Mouse (Mus musculus): ENCODE measurements around the gene Mzt1.
"Not testable (repeated sequence)": the region's sequence is repeated elsewhere in the genome, so short reads cannot be mapped to it uniquely, and the experiment has no call there.

The Mzt1 gene

DNA sequence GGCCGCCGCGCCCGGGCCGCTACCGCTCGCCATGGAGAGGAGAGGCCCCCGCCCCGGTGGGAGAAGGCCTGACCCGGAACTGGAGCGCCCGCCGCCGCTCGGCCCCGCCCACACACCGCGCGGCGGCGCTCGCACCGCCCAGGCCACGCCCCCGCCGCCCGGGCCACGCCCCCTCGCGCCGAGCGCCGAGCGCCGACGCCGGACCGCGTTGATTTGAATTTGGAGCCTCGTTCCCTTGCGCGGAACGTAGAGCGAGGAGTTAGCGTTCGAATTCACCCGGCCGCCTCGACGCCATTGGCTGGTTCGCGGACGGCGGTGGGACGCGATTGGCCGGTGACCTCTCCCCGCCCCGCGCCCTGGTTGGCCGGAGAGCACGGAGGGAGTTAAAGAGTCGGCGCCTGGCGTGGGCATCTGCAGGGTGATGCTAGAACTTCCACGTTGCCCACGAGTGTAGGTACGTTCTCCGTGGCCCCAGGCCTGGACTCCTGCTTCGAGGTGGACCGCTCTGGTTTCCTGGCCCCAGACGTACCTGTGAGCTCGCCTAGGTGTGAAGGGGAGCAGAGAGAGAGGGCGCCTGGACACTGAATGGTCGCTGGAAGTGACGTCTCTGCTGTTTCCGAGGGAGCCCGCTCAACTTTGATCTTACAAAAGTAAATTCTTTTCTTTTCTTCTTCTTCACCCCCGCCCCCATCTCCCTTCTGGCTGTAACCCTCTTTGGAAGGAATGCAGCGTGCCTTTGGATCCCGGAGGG is at the start of gene Mzt1, which contains the start of gene Bora:
Gene Mzt1, minus strand, starts transcription at position 104 of the 751 bp plus-strand sequence.
Gene Bora, plus strand, starts transcription at position 192 of the 751 bp plus-strand sequence.
- ChIA-PET CTCF (no interaction called here), POLR2A (interaction anchor here in 3 of 4 experiments (0.6 to 1.8 kb wide), 12 partner anchors 9 to 252 kb away, joined by 3 to 17 read pairs (median 4); partner anchors contain the start of genes Dis3 (in 3 of the 3), Pibf1 (in 2 of the 3) and Klf5 (in 1 of the 3))

DNA sequence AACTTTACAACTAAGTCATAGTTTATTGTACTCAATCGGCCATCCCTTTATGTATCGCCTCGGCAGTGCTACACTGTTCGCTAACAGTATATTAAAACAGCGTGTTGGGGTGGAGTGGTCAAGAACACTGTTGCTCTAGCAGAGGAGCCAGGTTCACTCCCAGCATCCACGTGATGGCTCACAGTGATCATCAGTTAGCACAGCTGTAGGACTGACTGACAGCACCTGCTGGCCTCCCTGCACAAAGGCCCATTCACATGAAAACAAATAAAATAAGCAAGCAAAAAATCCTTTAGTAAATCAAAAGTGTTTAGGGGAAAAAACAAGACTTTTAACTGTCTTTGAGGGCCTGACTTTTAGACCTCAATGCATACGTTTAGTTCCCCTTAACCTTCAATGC is 43.0 kb upstream of the Mzt1 start:
- CTCF ChIA-PET, result no interaction called here
- POLR2A ChIA-PET, result interaction anchor here in 2 of 4 experiments (0.8 to 3.5 kb wide), 7 partner anchors 8 to 48 kb away, joined by 3 to 14 read pairs (median 5); partner anchors contain the start of genes Dis3 (in 2 of the 2) and Pibf1 (in 2 of the 2)

DNA sequence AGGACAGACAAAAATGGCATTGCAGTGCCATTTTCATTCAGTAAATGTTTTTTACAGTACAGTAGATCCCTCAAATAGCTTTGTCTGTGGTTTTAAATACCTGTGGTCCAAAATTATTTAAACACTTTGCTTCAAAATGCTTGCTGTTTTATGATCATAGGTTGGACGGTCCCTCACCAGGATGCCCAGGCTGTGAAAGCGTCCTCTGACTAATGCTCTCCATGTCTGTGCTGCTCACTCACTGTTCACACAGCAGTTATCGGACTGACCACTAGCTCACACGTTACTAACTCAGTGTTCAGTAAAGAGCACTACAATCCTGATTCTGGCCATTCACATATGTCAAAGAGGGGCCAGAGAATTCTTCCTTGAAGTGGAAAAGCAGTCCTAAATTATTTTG is 25.2 kb upstream of the Mzt1 start:
- ChIA-PET POLR2A (interaction anchor here in 1 of 4 experiments (1.0 to 3.1 kb wide), 6 partner anchors 9 to 21 kb away, joined by 4 to 13 read pairs (median 4); no protein-coding TSS in a partner anchor), CTCF (interaction anchor here in 2 of 4 experiments (0.7 to 1.0 kb wide), 2 partner anchors 19 to 28 kb away, joined by 3 read pairs; partner anchors contain the start of genes Dis3 (in 1 of the 2) and Pibf1 (in 1 of the 2))

DNA sequence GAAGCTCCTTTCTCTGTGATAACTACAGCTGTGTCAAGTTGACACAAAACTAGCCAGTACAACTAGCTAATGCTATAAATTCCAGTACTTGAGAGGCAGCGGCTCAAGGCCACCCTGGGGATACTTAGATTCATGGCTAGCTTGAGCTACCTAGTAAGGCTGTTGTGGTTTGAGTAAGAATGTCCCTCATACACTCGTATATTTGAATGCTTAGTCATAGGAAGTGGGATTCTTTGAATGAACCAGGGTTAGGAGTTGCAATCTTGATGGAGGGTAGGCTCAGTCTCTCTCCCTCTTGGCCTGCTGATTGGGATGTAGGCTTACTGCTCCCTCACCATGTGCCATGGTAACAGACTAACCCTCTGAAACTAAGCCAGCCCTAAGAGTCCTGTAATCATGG is 17.2 kb upstream of the Mzt1 start:
- ChIA-PET POLR2A (interaction anchor here in 2 of 4 experiments (0.9 to 1.0 kb wide), 2 partner anchors 9 to 12 kb away, joined by 3 read pairs; no protein-coding TSS in a partner anchor), CTCF (no interaction called here)

DNA sequence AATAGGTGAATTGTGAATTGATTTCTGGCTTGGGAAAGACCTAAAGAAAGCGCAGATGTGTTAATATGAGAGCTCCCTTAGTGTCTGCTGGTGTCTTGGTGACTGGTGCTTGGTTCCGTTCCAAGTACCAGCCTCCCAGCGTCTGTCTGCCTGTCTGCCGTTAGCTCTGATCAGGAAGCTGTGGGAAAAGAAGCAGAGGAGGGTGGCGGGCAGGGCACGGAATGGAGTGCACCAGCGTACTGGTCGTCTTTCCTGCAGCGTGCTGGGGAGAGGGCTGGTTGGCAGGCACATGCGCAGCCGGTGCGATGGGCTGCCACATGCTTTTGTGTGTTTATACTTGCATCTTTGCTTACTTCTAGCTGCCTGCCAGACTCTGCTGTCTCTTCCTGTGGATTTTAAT is 14.7 kb upstream of the Mzt1 start:
- ChIA-PET CTCF (no interaction called here), POLR2A (interaction anchor here in 1 of 4 experiments (0.6 to 2.2 kb wide), 8 partner anchors 11 to 218 kb away, joined by 3 to 5 read pairs (median 3); no protein-coding TSS in a partner anchor)

- ChIA-PET CTCF (interaction anchor here in 1 of 4 experiments (0.7 kb wide), 1 partner anchor 9 kb away, joined by 3 read pairs; no protein-coding TSS in a partner anchor), POLR2A (interaction anchor here (0.6 to 1.7 kb wide), 18 partner anchors 10 to 632 kb away, joined by 3 to 5 read pairs (median 3); partner anchors contain the start of genes Dis3 (in 3 of the 4) and Pibf1 (in 2 of the 4))
Measured at GRCm38 (mm10) chr14:99058959-99059586, 13.1 kb upstream of the Mzt1 start.

- POLR2A ChIA-PET, result interaction anchor here in 3 of 4 experiments (0.9 to 1.2 kb wide), 3 partner anchors 9 to 88 kb away, joined by 3 read pairs; no protein-coding TSS in a partner anchor
Measured at GRCm38 (mm10) chr14:99046782-99047181, 848 bp upstream of the Mzt1 start.

GRCm38 (mm10) chr14:99045378-99046030 is 430 bp downstream of the Mzt1 start:
- POLR2A ChIA-PET, result interaction anchor here in 3 of 4 experiments (0.6 to 2.0 kb wide), 15 partner anchors 8 to 253 kb away, joined by 3 to 17 read pairs (median 4); partner anchors contain the start of genes Dis3 (in 3 of the 3), Pibf1 (in 2 of the 3) and Klf5 (in 1 of the 3)
- CTCF ChIA-PET, result interaction anchor here in 1 of 4 experiments (0.6 kb wide), 1 partner anchor 9 kb away, joined by 3 read pairs; no protein-coding TSS in a partner anchor

More at GRCm38 (mm10) chr14:99046782-99047181, 848 bp upstream of the Mzt1 start:
- CTCF ChIA-PET, result no interaction called here

- ChIA-PET CTCF (no interaction called here), POLR2A (interaction anchor here in 3 of 4 experiments (0.7 to 2.0 kb wide), 12 partner anchors 8 to 1212 kb away, joined by 3 to 13 read pairs (median 4); partner anchors contain the start of genes Dis3 (in 1 of the 3), Klf5 (in 1 of the 3) and Pibf1 (in 1 of the 3))
Measured at GRCm38 (mm10) chr14:99044718-99045117, 1.2 kb downstream of the Mzt1 start.

DNA sequence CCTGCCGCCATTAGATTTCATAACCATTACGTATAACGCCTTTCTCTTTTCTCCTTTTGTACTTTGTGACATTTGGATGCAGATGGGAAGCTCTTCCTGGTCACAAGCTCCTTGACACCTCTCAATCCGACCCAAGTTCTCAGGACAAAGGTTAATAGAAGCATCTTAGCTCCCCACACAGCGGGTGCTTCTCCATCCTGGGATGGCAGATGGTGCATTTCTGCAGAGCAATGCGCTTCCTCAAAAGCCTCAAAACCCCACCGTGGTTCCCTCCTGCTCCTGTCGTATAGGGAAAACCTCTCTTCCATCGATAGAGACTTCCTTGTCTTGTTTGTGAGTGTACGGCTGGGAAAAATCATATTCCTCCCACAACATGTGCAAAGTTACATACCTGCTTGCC is 1.8 kb downstream of the Mzt1 start:
- CTCF ChIA-PET, result no interaction called here
- POLR2A ChIA-PET, result interaction anchor here in 3 of 4 experiments (0.6 to 2.0 kb wide), 9 partner anchors 9 to 1213 kb away, joined by 3 to 8 read pairs (median 4); partner anchors contain the start of genes Dis3 (in 1 of the 3), Klf5 (in 1 of the 3) and Pibf1 (in 1 of the 3)

- ChIA-PET CTCF (no interaction called here), POLR2A (interaction anchor here in 2 of 4 experiments (0.6 to 2.0 kb wide), 5 partner anchors 8 to 269 kb away, joined by 3 to 5 read pairs (median 4); partner anchors contain the start of gene Klf5 (in 1 of the 2))
Measured at GRCm38 (mm10) chr14:99043499-99043898, 2.4 kb downstream of the Mzt1 start.

GRCm38 (mm10) chr14:99041416-99041815 is 4.5 kb downstream of the Mzt1 start:
- POLR2A ChIA-PET, result interaction anchor here (0.6 to 6.3 kb wide), 10 partner anchors 9 to 226 kb away, joined by 3 to 27 read pairs (median 4); partner anchors contain the start of genes Dis3 (in 1 of the 4) and Pibf1 (in 1 of the 4)
- CTCF ChIA-PET, result no interaction called here

DNA sequence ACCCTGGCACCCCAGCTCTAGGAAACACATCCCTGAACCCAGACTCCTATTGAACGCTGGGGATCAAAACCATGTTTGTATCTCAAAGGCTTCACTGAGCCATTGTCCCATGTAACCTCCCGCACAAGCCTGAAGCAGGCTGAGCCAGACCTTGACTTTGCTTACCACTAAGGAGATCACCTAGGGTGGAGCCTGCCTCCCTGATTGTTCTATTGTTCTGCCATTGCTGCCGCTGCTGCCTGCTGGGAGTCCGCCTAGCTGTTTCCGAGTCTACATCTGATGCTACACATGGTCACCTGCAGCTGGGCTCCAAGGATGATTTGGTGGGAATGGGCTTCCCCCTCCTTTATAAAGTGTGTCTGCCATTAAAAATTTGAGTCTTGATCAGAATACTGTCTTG is 6.6 kb downstream of the Mzt1 start:
- ChIA-PET POLR2A (interaction anchor here in 3 of 4 experiments (0.9 to 6.3 kb wide), 20 partner anchors 9 to 471 kb away, joined by 3 to 27 read pairs (median 4); partner anchors contain the start of genes Dis3 (in 2 of the 3) and Pibf1 (in 2 of the 3)), CTCF (interaction anchor here in 1 of 4 experiments (0.6 kb wide), 1 partner anchor 18 kb away, joined by 3 read pairs; no protein-coding TSS in a partner anchor)

GRCm38 (mm10) chr14:99037703-99038102 is 8.2 kb downstream of the Mzt1 start:
- ChIA-PET CTCF (interaction anchor here in 1 of 4 experiments (0.5 kb wide), 1 partner anchor 308 kb away, joined by 5 read pairs; no protein-coding TSS in a partner anchor), POLR2A (interaction anchor here (0.6 to 6.3 kb wide), 15 partner anchors 8 to 261 kb away, joined by 3 to 27 read pairs (median 3); partner anchors contain the start of genes Dis3 (in 2 of the 4), Klf5 (in 2 of the 4), Pibf1 (in 2 of the 4) and Bora (in 1 of the 4))

DNA sequence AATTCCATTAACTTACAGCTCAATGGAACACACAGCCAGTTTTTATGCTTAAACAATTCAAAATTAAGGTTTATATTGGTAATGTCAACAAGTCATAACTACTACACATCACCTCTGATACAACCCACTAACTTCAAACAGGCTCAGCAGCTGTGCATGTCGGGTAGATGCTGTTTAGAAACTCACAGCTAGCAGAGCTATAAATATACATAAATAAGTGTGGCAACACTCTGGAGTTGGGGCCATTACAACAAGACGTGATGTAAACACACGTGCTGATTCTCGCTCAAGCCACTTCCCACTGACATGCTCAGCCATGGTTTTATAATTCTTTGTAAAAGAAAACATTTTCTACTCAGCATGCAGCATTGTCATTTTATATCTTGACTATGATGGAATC is 9.9 kb downstream of the Mzt1 start:
- CTCF ChIA-PET, result no interaction called here
- POLR2A ChIA-PET, result interaction anchor here in 2 of 4 experiments (1.5 to 6.3 kb wide), 7 partner anchors 8 to 77 kb away, joined by 5 to 27 read pairs (median 11); partner anchors contain the start of genes Bora (in 2 of the 2), Dis3 (in 2 of the 2), Mzt1 (in 2 of the 2) and Pibf1 (in 2 of the 2)

DNA sequence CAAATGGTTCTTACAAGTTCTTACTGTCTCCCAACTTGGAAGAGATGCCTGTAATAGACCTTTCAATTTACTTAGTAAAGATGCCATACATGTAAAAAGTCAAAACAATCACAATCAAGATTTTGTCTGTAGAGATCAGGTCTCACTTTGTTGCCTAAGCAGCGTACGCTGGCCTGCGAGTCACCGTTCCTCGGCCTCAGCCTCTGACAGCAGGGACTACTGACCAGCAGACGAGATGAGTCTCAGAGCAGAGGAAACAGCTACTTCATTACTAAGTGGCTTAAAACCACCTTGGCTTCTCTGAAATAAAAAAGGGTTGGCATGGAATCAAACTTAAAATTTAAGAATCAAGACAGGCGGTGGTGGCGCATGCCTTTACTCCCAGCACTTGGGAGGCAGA is 11.1 kb downstream of the Mzt1 start:
- POLR2A ChIA-PET, result interaction anchor here in 2 of 4 experiments (0.8 to 1.0 kb wide), 3 partner anchors 9 to 11 kb away, joined by 3 to 4 read pairs (median 3); partner anchors contain the start of genes Bora (in 1 of the 2) and Mzt1 (in 1 of the 2)
- CTCF ChIA-PET, result not testable (repeated sequence)

DNA sequence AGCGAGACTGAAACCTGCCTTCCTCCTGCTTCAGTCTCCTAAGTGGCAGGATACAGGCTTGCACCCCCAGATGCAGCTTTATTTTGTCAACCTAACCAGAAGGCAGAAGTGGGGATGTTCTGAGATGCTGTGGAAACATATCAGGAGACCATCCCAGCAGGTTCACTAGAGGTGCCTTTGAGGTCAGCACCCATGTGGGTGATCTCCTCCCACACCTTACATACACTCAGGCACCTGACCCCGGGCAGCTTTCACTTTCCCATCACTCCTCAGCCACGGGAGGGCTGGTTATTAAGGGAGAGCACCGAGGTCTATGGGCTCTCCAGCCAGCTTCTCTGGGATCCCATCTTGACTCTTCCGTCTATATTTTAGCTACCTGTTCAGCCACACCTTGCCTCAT is 13.3 kb downstream of the Mzt1 start:
- ChIA-PET POLR2A (interaction anchor here in 3 of 4 experiments (0.7 to 1.4 kb wide), 5 partner anchors 9 to 67 kb away, joined by 3 to 13 read pairs (median 3); partner anchors contain the start of genes Dis3 (in 1 of the 3) and Mzt1 (in 1 of the 3)), CTCF (interaction anchor here in 1 of 4 experiments (0.6 kb wide), 1 partner anchor 866 kb away, joined by 6 read pairs; no protein-coding TSS in a partner anchor)
